Mouse (Mus musculus): Measurements from ENCODE around the gene Pop5.

The Pop5 gene

GRCm38 (mm10) chr5:115235786-115236263 is at the start of gene Pop5:
Gene Pop5, plus strand, starts transcription at chr5:115235836.
- DNase-seq (ENCODE audit: low spot score): peak; percentile 89

GRCm38 (mm10) chr5:115186371-115187073 is 49.1 kb upstream of the Pop5 start:
- no peak for DNase-seq (ENCODE audit: low spot score)

- DNase-seq (ENCODE audit: low spot score): peak; percentile 90
These were observed 48.2 kb upstream of the Pop5 start for GRCm38 (mm10) chr5:115187188-115188131.

- no peak for DNase-seq (ENCODE audit: low spot score)
These were observed 46.8 kb upstream of the Pop5 start for GRCm38 (mm10) chr5:115188824-115189223.

GRCm38 (mm10) chr5:115190081-115190480 is 45.6 kb upstream of the Pop5 start:
- DNase-seq (ENCODE audit: low spot score): no peak

- no peak for DNase-seq (ENCODE audit: low spot score)
These were observed 43.5 kb upstream of the Pop5 start for GRCm38 (mm10) chr5:115191880-115192827.

GRCm38 (mm10) chr5:115192828-115193195 is 42.8 kb upstream of the Pop5 start:
- DNase-seq (ENCODE audit: low spot score): no peak

GRCm38 (mm10) chr5:115193226-115193625 is 42.4 kb upstream of the Pop5 start:
- DNase-seq (ENCODE audit: low spot score): peak; percentile 52

- no peak for DNase-seq (ENCODE audit: low spot score)
These were observed 41.7 kb upstream of the Pop5 start, which contains the start of gene Cabp1 for GRCm38 (mm10) chr5:115193669-115194625. Gene Cabp1, minus strand, starts transcription at chr5:115194381.

- DNase-seq (ENCODE audit: low spot score): no peak
These were observed 40.9 kb upstream of the Pop5 start for GRCm38 (mm10) chr5:115194626-115195221.

- DNase-seq (ENCODE audit: low spot score): no peak
These were observed 31.7 kb upstream of the Pop5 start for GRCm38 (mm10) chr5:115203735-115204561.

GRCm38 (mm10) chr5:115204562-115205311 is 30.9 kb upstream of the Pop5 start:
- no peak for DNase-seq (ENCODE audit: low spot score)

- no peak for DNase-seq (ENCODE audit: low spot score)
These were observed 28.4 kb upstream of the Pop5 start for GRCm38 (mm10) chr5:115207244-115207643.

GRCm38 (mm10) chr5:115207892-115208291 is 27.7 kb upstream of the Pop5 start:
- DNase-seq (ENCODE audit: low spot score): no peak

- DNase-seq (ENCODE audit: low spot score): no peak
These were observed 27.0 kb upstream of the Pop5 start for GRCm38 (mm10) chr5:115208601-115209000.

- DNase-seq (ENCODE audit: low spot score): no peak
These were observed 25.3 kb upstream of the Pop5 start for GRCm38 (mm10) chr5:115210380-115210779.

- DNase-seq (ENCODE audit: low spot score): no peak
These were observed 23.2 kb upstream of the Pop5 start for GRCm38 (mm10) chr5:115212451-115212850.

- no peak for DNase-seq (ENCODE audit: low spot score)
These were observed 22.8 kb upstream of the Pop5 start for GRCm38 (mm10) chr5:115212861-115213260.

Data from ovary, postnatal 14 days (tissue).